Mouse (Mus musculus): Measurements from ENCODE around the gene Mt1.

DNA sequence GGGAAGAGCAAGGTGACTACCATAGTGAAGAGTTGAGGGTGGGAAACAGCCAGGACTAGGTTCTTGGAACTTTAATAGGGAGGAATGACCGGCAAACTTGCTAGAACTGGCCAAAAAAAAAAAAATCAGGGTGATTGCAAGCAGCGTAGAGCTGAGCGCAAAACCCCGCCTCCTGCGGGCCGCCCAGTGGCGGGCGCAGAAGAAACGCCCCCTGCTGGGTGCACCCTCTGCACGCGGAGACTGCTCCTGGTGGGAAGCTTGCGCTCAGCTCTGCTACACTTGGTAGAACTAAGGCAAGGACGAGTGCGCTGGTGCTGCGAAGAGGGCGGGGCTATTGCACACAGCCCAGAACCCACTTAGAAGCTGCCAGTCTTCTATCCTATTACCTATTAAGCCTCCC, 4.2 kb downstream of the Mt1 start:
- TF ChIP-seq POLR2A (IDR thresholded peaks at IDR 0.05; ENCODE audit: control insufficient read depth, low read depth, low read length): peak; percentile 50; the same call in 1 of the 2 replicates
- TF ChIP-seq CTCF (IDR thresholded peaks at IDR 0.05; ENCODE audit: control insufficient read depth, insufficient read depth, insufficient replicate concordance, low read depth, low read length): peak; percentile 49; the same call in 1 of the 2 replicates
